Mouse (Mus musculus): Measurements from ENCODE around the gene Pmp22. TPM values are rescaled to one million over a fixed set of nuclear protein-coding genes. Genes with fewer than 3 reads are reported as not detected.
A peak's percentile ranks its signal among the peaks of the same experiment; 100 is the strongest.

The Pmp22 gene
- total and polyA plus RNA-seq, 2 experiments: 1.8 to 3.3 TPM

- H3K4me3 ChIP-seq (ENCODE audit: insufficient read depth, low read depth, low read length): peak overlapping the region; percentile 43
- peak overlapping the region; percentile 32; the same call in 1 of the 2 replicates for H3K27ac ChIP-seq (replicated peaks; ENCODE audit: insufficient read depth, low read depth, low read length)
- no peak for TF ChIP-seq CTCF (IDR thresholded peaks at IDR 0.05; ENCODE audit: low read depth, low read length)
- 0 out of 2 replicates have a peak, but pooled peaks have one; percentile 4 for TF ChIP-seq POLR2A (IDR thresholded peaks at IDR 0.05; ENCODE audit: extremely low read depth, insufficient read depth, low read length)
- no peak for DNase-seq (ENCODE audit: extremely low read depth, low read depth, low spot score)
- H3K27me3 ChIP-seq (ENCODE audit: control insufficient read depth, insufficient read depth, low read length): peaks cover 4% of the 10 kb centered on the region; the same call in 1 of the 2 replicates
- no peaks in the 10 kb centered on the region for H3K4me1 ChIP-seq (ENCODE audit: control insufficient read depth, insufficient read depth, low read length)
- no peaks in the 10 kb centered on the region for H3K36me3 ChIP-seq (ENCODE audit: control insufficient read depth, insufficient read depth, low read length)
- H3K79me2 ChIP-seq (ENCODE audit: control insufficient read depth, insufficient read depth, low read length): no peaks in the 10 kb centered on the region
- 2% methylated on average over 66 of the region's 66 CpGs for WGBS
- peak overlapping the region; percentile 61 for H3K9ac ChIP-seq (ENCODE audit: low read depth, low read length)
These were observed 4.0 kb downstream of the Pmp22 start for GRCm38 (mm10) chr11:63132501-63133435.

- no peak for TF ChIP-seq CTCF (IDR thresholded peaks at IDR 0.05; ENCODE audit: low read depth, low read length)
- TF ChIP-seq POLR2A (IDR thresholded peaks at IDR 0.05; ENCODE audit: extremely low read depth, insufficient read depth, low read length): no peak
- H3K4me3 ChIP-seq (ENCODE audit: insufficient read depth, low read depth, low read length): no peak overlapping the region
- DNase-seq (ENCODE audit: extremely low read depth, low read depth, low spot score): no peak
- no peaks in the 10 kb centered on the region for H3K79me2 ChIP-seq (ENCODE audit: control insufficient read depth, insufficient read depth, low read length)
- no peak overlapping the region for H3K27ac ChIP-seq (replicated peaks; ENCODE audit: insufficient read depth, low read depth, low read length)
- H3K4me1 ChIP-seq (ENCODE audit: control insufficient read depth, insufficient read depth, low read length): no peaks in the 10 kb centered on the region
- WGBS: 85% methylated on average over 5 of the region's 5 CpGs
- H3K36me3 ChIP-seq (ENCODE audit: control insufficient read depth, insufficient read depth, low read length): no peaks in the 10 kb centered on the region
- H3K27me3 ChIP-seq (ENCODE audit: control insufficient read depth, insufficient read depth, low read length): peaks cover 4% of the 10 kb centered on the region; the same call in 1 of the 2 replicates
- no peak overlapping the region for H3K9ac ChIP-seq (ENCODE audit: low read depth, low read length)
These were observed 5.2 kb downstream of the Pmp22 start for GRCm38 (mm10) chr11:63134021-63134420.

- H3K9ac ChIP-seq (ENCODE audit: low read depth, low read length): no peak overlapping the region
- H3K4me1 ChIP-seq (ENCODE audit: control insufficient read depth, insufficient read depth, low read length): no peaks in the 10 kb centered on the region
- H3K79me2 ChIP-seq (ENCODE audit: control insufficient read depth, insufficient read depth, low read length): no peaks in the 10 kb centered on the region
- H3K36me3 ChIP-seq (ENCODE audit: control insufficient read depth, insufficient read depth, low read length): no peaks in the 10 kb centered on the region
- no peak overlapping the region for H3K4me3 ChIP-seq (ENCODE audit: insufficient read depth, low read depth, low read length)
- no peak for TF ChIP-seq POLR2A (IDR thresholded peaks at IDR 0.05; ENCODE audit: extremely low read depth, insufficient read depth, low read length)
- no peak for TF ChIP-seq CTCF (IDR thresholded peaks at IDR 0.05; ENCODE audit: low read depth, low read length)
- H3K27ac ChIP-seq (replicated peaks; ENCODE audit: insufficient read depth, low read depth, low read length): no peak overlapping the region
- no peak for DNase-seq (ENCODE audit: extremely low read depth, low read depth, low spot score)
- 79% methylated on average over 15 of the region's 15 CpGs for WGBS
- H3K27me3 ChIP-seq (ENCODE audit: control insufficient read depth, insufficient read depth, low read length): peaks cover 4% of the 10 kb centered on the region; the same call in 1 of the 2 replicates
These were observed 6.1 kb downstream of the Pmp22 start for GRCm38 (mm10) chr11:63134742-63135482.

GRCm38 (mm10) chr11:63135622-63136021 lies 6.8 kb downstream of the Pmp22 start:
- Histone ChIP-seq H3K27me3 (ENCODE audit: control insufficient read depth, insufficient read depth, low read length) (peaks cover 4% of the 10 kb centered on the region; the same call in 1 of the 2 replicates), H3K36me3 (ENCODE audit: control insufficient read depth, insufficient read depth, low read length) (no peaks in the 10 kb centered on the region), H3K9ac (ENCODE audit: low read depth, low read length) (0 out of 2 replicates have a peak overlapping the region, but pooled peaks have one; percentile 9), H3K4me3 (ENCODE audit: insufficient read depth, low read depth, low read length) (no peak overlapping the region), H3K79me2 (ENCODE audit: control insufficient read depth, insufficient read depth, low read length) (no peaks in the 10 kb centered on the region), H3K27ac (replicated peaks; ENCODE audit: insufficient read depth, low read depth, low read length) (peak overlapping the region; percentile 60), H3K4me1 (ENCODE audit: control insufficient read depth, insufficient read depth, low read length) (no peaks in the 10 kb centered on the region)
- WGBS: 2% methylated on average over 8 of the region's 8 CpGs
- TF ChIP-seq POLR2A (IDR thresholded peaks at IDR 0.05; ENCODE audit: extremely low read depth, insufficient read depth, low read length): no peak
- TF ChIP-seq CTCF (IDR thresholded peaks at IDR 0.05; ENCODE audit: low read depth, low read length): peak; percentile 99
- peak; percentile 43 for DNase-seq (ENCODE audit: extremely low read depth, low read depth, low spot score)

- H3K36me3 ChIP-seq (ENCODE audit: control insufficient read depth, insufficient read depth, low read length): no peaks in the 10 kb centered on the region
- no peak overlapping the region for H3K9ac ChIP-seq (ENCODE audit: low read depth, low read length)
- peaks cover 4% of the 10 kb centered on the region; the same call in 1 of the 2 replicates for H3K27me3 ChIP-seq (ENCODE audit: control insufficient read depth, insufficient read depth, low read length)
- 58% methylated on average over 6 of the region's 6 CpGs for WGBS
- peak overlapping the region; percentile 60 for H3K27ac ChIP-seq (replicated peaks; ENCODE audit: insufficient read depth, low read depth, low read length)
- no peak for TF ChIP-seq CTCF (IDR thresholded peaks at IDR 0.05; ENCODE audit: low read depth, low read length)
- no peak for TF ChIP-seq POLR2A (IDR thresholded peaks at IDR 0.05; ENCODE audit: extremely low read depth, insufficient read depth, low read length)
- DNase-seq (ENCODE audit: extremely low read depth, low read depth, low spot score): no peak
- no peaks in the 10 kb centered on the region for H3K4me1 ChIP-seq (ENCODE audit: control insufficient read depth, insufficient read depth, low read length)
- H3K79me2 ChIP-seq (ENCODE audit: control insufficient read depth, insufficient read depth, low read length): no peaks in the 10 kb centered on the region
- no peak overlapping the region for H3K4me3 ChIP-seq (ENCODE audit: insufficient read depth, low read depth, low read length)
These were observed 7.4 kb downstream of the Pmp22 start for GRCm38 (mm10) chr11:63136205-63136604.
